Mouse (Mus musculus) gonadal fat pad, adult 2 months (tissue): Measurements from ENCODE around the gene Carnmt1. TPM values are rescaled to one million over a fixed set of nuclear protein-coding genes. Genes with fewer than 3 reads are reported as not detected.
"Not testable (repeated sequence)": the region's sequence is repeated elsewhere in the genome, so short reads cannot be mapped to it uniquely, and the experiment has no call there.

Experiments
- DNase-seq: peaks from one replicate; pipeline ENCODE4 v3.0.0-alpha.2; 2012; ENCODE audit warnings: low read depth
- polyA plus RNA-seq: library from polyadenylated mRNA; depleted of rRNA; stranded (reverse); fragments of >200 nt; gene quantifications from 2 replicates; pipeline ENCODE4 v1.2.3, GENCODE M21; 2012; rRNA removed

Gene Carnmt1
- polyA plus RNA-seq, 1 experiment: 7.6 TPM

DNA sequence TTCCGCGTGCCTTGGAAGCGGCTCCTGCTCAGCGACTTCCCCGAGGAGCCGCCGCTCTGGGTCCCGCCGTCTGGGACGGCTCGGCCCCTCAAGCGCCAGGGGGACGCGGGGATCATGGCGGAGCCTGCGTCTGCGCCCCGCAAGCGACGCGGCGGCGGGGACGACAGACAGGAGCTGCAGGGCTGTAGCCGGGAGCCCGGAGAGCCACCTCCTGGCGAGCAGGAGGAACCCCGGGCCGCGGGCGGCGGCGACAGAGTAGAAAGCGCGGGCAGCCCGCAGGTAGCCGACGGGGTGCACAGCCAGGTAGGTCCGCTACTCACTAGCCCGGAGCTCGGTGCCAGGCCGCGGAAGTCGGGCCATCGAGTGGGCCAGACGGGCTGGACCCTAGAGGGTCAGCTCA, 42.8 kb downstream of the Carnmt1 start:
- DNase-seq: not testable (repeated sequence)

GRCm38 (mm10) chr19:18716374-18716773, 45.8 kb downstream of the Carnmt1 start:
- no peak for DNase-seq

DNA sequence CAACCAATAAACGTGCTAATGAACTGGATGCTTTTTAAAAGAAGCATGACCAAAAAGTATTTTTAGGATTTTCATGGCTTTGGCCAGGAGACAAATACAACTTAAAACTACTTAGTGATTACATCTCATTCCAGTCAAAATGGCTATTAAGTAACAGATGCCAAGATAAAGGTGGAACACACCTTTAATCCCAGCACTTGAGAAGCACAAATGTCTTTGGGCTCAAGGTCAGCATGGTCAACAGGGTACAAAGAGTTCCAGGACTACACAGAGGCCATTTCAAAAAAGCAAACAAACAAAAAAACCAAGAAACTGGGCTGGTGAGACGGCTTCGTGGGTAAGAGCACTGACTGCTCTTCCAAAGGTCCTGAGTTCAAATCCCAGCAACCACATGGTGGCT, 49.8 kb downstream of the Carnmt1 start:
- DNase-seq: no peak

GRCm38 (mm10) chr19:18725186-18725585, 54.6 kb downstream of the Carnmt1 start:
- no peak for DNase-seq

- DNase-seq: no peak
Measured at GRCm38 (mm10) chr19:18730255-18730654, 59.7 kb downstream of the Carnmt1 start.

DNA sequence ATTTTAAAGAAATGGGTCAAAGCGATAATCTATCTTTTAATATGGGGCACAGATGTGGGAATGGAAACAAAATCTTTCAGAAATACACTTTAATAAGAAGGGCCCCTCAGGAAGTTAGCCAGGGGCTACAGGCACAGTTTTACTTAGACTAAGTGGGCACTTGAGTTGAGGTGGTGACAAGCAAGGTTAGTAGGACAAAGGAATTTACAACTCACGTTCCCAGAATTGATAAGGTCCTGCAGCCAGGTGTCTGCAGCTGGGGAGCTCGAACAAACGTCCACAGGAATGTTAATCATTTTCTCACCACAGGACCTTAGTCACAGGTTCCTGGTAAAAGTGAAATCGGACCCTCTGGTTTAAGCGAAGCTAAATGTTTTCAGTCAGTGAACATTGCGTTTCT, 60.5 kb downstream of the Carnmt1 start:
- DNase-seq: no peak

- no peak for DNase-seq
Measured at GRCm38 (mm10) chr19:18735901-18736300, 65.3 kb downstream of the Carnmt1 start.

DNA sequence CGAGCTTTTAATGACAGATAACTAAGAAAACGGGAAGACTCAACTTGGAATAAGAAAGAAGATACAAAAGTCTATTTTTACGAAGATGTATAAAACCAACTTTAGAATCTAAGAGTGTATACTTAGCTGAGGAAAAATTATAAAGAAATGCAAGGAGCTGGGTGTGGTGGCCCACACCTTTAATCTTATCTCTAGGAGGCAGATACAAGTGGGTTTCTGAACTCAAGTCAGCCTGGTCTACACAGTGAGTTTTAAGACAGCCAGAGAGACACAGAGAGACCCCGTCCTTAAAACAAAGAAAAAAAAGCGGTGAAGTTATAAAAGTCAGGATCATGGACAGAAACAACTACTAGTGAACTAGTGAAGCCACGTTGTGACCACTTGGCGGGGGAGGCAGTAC, 68.6 kb downstream of the Carnmt1 start:
- DNase-seq: no peak

DNA sequence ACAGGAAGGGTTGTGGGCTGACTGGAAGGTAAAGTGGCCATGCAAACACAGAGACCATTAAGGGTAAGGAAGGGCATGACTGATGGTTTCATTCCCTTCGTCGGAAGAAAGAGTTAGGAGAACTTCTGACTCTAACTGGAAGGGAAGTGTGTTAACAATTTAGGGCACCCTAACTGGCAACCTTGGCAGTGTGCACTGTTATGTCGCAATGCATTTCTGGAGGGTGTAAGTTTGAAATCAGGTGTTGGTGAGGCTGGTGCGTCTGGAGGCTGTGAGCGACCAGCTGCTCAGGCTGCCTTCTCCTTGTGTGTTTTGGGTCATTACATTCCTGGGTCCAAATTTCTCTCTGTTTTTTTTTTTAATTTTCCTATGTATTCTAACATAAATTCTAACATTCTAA, 73.4 kb downstream of the Carnmt1 start:
- DNase-seq: no peak

GRCm38 (mm10) chr19:18746576-18747340, 76.2 kb downstream of the Carnmt1 start:
- DNase-seq: peak; percentile 51

- no peak for DNase-seq
Measured at GRCm38 (mm10) chr19:18747379-18747778, 76.8 kb downstream of the Carnmt1 start.

DNA sequence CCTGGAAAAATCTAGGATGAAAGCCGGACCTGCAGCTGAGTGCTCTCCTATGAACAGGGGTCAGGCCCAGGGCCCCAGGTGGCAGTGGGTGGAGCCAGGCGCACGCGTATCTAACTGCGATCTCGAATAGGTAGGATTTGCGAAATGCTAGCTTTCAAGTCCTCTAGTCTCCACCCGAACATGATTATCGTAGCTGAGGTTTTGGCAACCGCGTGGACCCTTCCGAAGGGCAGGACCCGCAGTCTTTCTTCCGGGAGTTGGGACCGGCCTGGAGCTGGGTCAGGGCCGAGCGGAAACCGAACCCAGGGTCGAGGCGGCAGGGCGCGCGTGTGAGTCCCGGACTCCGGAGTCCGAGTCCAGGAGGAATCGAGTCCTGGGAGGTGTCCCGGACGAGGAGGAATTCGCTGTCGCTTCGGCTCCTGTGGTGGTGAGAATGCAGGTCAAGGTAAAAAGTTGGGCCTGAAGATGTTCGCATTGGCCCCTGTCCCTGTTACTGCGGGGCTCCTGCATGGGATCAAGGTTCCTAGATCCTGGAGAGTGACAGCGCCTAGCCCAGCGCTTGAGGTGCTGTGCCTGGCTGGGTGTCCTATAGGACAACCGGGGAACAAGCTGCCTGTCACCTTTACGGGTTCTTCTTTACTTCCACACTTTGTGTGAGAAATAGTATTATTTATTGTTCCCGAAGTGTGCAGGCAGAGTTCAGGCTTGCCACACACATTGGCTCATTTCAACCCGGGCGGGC, 79.2 kb downstream of the Carnmt1 start, which contains the start of gene Trpm6:
Gene Trpm6 (plus strand): TSS at position 386 of the 742 bp plus-strand sequence.
- DNase-seq: no peak

Other genes with a start within 250 kb of the Carnmt1 start
- gene Ostf1, start 38.9 kb upstream of the Carnmt1 start, polyA plus RNA-seq: 53.6 and 58.6 TPM in 2 replicates
- gene Nmrk1, start 38.8 kb upstream of the Carnmt1 start, polyA plus RNA-seq: 13.7 and 18.3 TPM in 2 replicates
- gene D030056L22Rik, start 42.4 kb downstream of the Carnmt1 start, polyA plus RNA-seq: 6.8 and 10.4 TPM in 2 replicates
- 0.96 and 1.3 TPM in 2 replicates for gene Trpm6, start 79.2 kb downstream of the Carnmt1 start, polyA plus RNA-seq